17 mouse cellular contexts compared by ENCODE assay signal in genomic region chr19:38329257-38329656, GRCm38 (mm10).
DNase-seq lines count a peak whose midpoint lies in the region; ATAC-seq and TF ChIP-seq lines count a peak whose summit lies in the region.
"Had no signal": no experiment of that assay in that cellular context is flagged by ENCODE, and none has a peak within 500 bp of the region (broad histone marks: within the 10 kb centered on the region; RNA-seq: fewer than 3 reads in every experiment).

No protein-coding gene starts in this region.

- TF ChIP-seq CTCF in lung, postnatal 0 days (IDR thresholded peaks at IDR 0.05) = 0 out of 2 replicates have a peak, but pooled peaks have one; percentile 14
- no peak for TF ChIP-seq CTCF in cerebellum, adult 2 months (IDR thresholded peaks at IDR 0.05; ENCODE audit: borderline replicate concordance, insufficient read depth, low read depth, low read length)

- no peak for ATAC-seq in lung, postnatal 0 days
- ATAC-seq: forebrain, postnatal 0 days; midbrain, embryonic 15.5 days had no signal

- no peaks in the 10 kb centered on the region for H3K27me3 ChIP-seq in lung, postnatal 0 days (replicated peaks; ENCODE audit: insufficient read depth, low read length)
- no peaks in the 10 kb centered on the region for H3K27me3 ChIP-seq in cerebellum, adult 2 months (ENCODE audit: control insufficient read depth, insufficient read depth, low read length)
- H3K27me3 ChIP-seq: embryonic facial prominence, embryonic 12.5 days; heart, embryonic 13.5 days; limb, embryonic 15.5 days; midbrain, embryonic 15.5 days had no signal

- H3K9ac ChIP-seq in lung, postnatal 0 days (replicated peaks; ENCODE audit: low read depth) = no peak overlapping the region
- H3K9ac ChIP-seq: embryonic facial prominence, embryonic 12.5 days; forebrain, postnatal 0 days; heart, embryonic 13.5 days; limb, embryonic 15.5 days; midbrain, embryonic 15.5 days had no signal

- no peaks in the 10 kb centered on the region for H3K4me1 ChIP-seq in lung, postnatal 0 days (ENCODE audit: insufficient read depth, low read depth, low read length)
- no peaks in the 10 kb centered on the region for H3K4me1 ChIP-seq in cerebellum, adult 2 months (ENCODE audit: control insufficient read depth, insufficient read depth, low read length)
- H3K4me1 ChIP-seq: embryonic facial prominence, embryonic 12.5 days; limb, embryonic 15.5 days had no signal

- no peak for TF ChIP-seq POLR2A in cerebellum, adult 2 months (IDR thresholded peaks at IDR 0.05; ENCODE audit: borderline replicate concordance, insufficient read depth, low read length)

- no peak overlapping the region for H3K4me3 ChIP-seq in lung, postnatal 0 days (ENCODE audit: low read depth, low read length)
- H3K4me3 ChIP-seq in cerebellum, adult 2 months (replicated peaks; ENCODE audit: insufficient read depth, low read depth, low read length) = no peak overlapping the region
- H3K4me3 ChIP-seq: embryonic facial prominence, embryonic 12.5 days; gastrocnemius, adult 2 months; heart, embryonic 13.5 days; limb, embryonic 15.5 days; midbrain, embryonic 15.5 days had no signal

- H3K9me3 ChIP-seq in lung, postnatal 0 days (ENCODE audit: low read length) = no peaks in the 10 kb centered on the region
- H3K9me3 ChIP-seq: embryonic facial prominence, embryonic 12.5 days; heart, embryonic 13.5 days; limb, embryonic 15.5 days; midbrain, embryonic 15.5 days had no signal

- TF ChIP-seq EP300 in lung, postnatal 0 days (IDR thresholded peaks at IDR 0.05) = no peak

- H3K27ac ChIP-seq in lung, postnatal 0 days (ENCODE audit: low read length) = no peak overlapping the region
- no peak overlapping the region for H3K27ac ChIP-seq in cerebellum, adult 2 months (ENCODE audit: insufficient read depth, low read length)
- H3K27ac ChIP-seq: embryonic facial prominence, embryonic 12.5 days; gastrocnemius, adult 2 months; heart, embryonic 13.5 days; limb, embryonic 15.5 days; midbrain, embryonic 15.5 days had no signal

- H3K4me2 ChIP-seq in lung, postnatal 0 days (replicated peaks; ENCODE audit: low read depth, low read length) = no peak overlapping the region
- H3K4me2 ChIP-seq: embryonic facial prominence, embryonic 12.5 days; heart, embryonic 13.5 days; limb, embryonic 15.5 days; midbrain, embryonic 15.5 days had no signal

- peak; percentile 29 for DNase-seq in kidney, adult 18-20 months
- DNase-seq in kidney, postnatal 10 days = no peak
- no peak for DNase-seq in lung, postnatal 0 days (ENCODE audit: low spot score)
- DNase-seq in lung, postnatal 25 days (ENCODE audit: low spot score) = no peak
- DNase-seq in induced T-regulatory cell, adult 2 months (ENCODE audit: low read depth) = peak; percentile 17
- DNase-seq in cerebellum, adult 2 months = no peak
- DNase-seq in embryo, embryonic 9.5 days (ENCODE audit: extremely low spot score) = no peak
- DNase-seq: adrenal gland, postnatal 25 days; cerebellum, adult 18-20 months; forebrain, postnatal 0 days; gastrocnemius, adult 2 months; heart, postnatal 4 days; thymus, adult 2 months had no signal

- 75% methylated on average over 5 of the region's 5 CpGs for WGBS in lung, postnatal 0 days
- WGBS in cerebellum, adult 2 months = 77% methylated on average over 5 of the region's 5 CpGs

- H3K36me3 ChIP-seq in lung, postnatal 0 days (ENCODE audit: insufficient read depth, low read length) = no peaks in the 10 kb centered on the region
- H3K36me3 ChIP-seq: embryonic facial prominence, embryonic 12.5 days; heart, embryonic 13.5 days; limb, embryonic 15.5 days; midbrain, embryonic 15.5 days had no signal

Comparison
In these comparisons a context has a peak if more than half of its experiments do, and no peak if none do; other contexts are left out.
1. DNase-seq: peak in kidney, adult 18-20 months (single experiment) and induced T-regulatory cell, adult 2 months (single experiment); none in kidney, postnatal 10 days (single experiment), lung, postnatal 0 days (single experiment), lung, postnatal 25 days (single experiment), cerebellum, adult 2 months (0 of 2) and embryo, embryonic 9.5 days (single experiment).